ENCODE assay signal across 14 mouse cellular contexts in genomic region chr8:48596332-48596731, GRCm38 (mm10).
"Had no signal": no experiment of that assay in that cellular context is flagged by ENCODE, and none has a peak within 500 bp of the region (broad histone marks: within the 10 kb centered on the region; RNA-seq: fewer than 3 reads in every experiment).

No protein-coding gene starts in this region.

- H3K9me3 ChIP-seq: limb, embryonic 13.5 days; midbrain, embryonic 13.5 days; neural tube, embryonic 15.5 days had no signal

- H3K4me3 ChIP-seq: layer of hippocampus, adult 2 months; limb, embryonic 13.5 days; midbrain, embryonic 13.5 days; myocyte; neural tube, embryonic 15.5 days had no signal

- H3K27ac ChIP-seq: kidney, postnatal 0 days; layer of hippocampus, adult 2 months; limb, embryonic 13.5 days; liver, embryonic 14.5 days; midbrain, embryonic 13.5 days; neural tube, embryonic 15.5 days had no signal

- H3K9ac ChIP-seq: limb, embryonic 13.5 days; liver, embryonic 14.5 days; midbrain, embryonic 13.5 days; neural tube, embryonic 15.5 days had no signal

- H3K36me3 ChIP-seq: limb, embryonic 13.5 days; midbrain, embryonic 13.5 days; neural tube, embryonic 15.5 days had no signal

- H3K4me2 ChIP-seq: limb, embryonic 13.5 days; midbrain, embryonic 13.5 days; neural tube, embryonic 15.5 days had no signal

- H3K27me3 ChIP-seq: limb, embryonic 13.5 days; midbrain, embryonic 13.5 days; neural tube, embryonic 15.5 days had no signal

- ATAC-seq: midbrain, embryonic 13.5 days had no signal

- DNase-seq: kidney, postnatal 4 days; left cerebral cortex, postnatal 4 days; lung, adult 18-20 months; right cerebral cortex, postnatal 4 days; spleen, adult 18-20 months; thymus, adult 2 months; thymus, postnatal 25 days had no signal
